Mouse (Mus musculus) heart, postnatal 0 days (tissue): ENCODE data around the gene Apoh. TPM values are rescaled to one million over a fixed set of nuclear protein-coding genes. Genes with fewer than 3 reads are reported as not detected.

Experiments
- ATAC-seq: fragments of 200-750 bp; cut with Nextera tagmentation; 2 replicates; pipeline ENCODE4 v1.8.0; 2017; ENCODE audit warnings: low read depth, moderate number of reproducible peaks, moderate library complexity; ENCODE audit not compliant: insufficient read depth
- DNase-seq: peaks from one replicate; pipeline ENCODE4 v3.0.0-alpha.2; 2016; ENCODE audit warnings: low spot score
- H3K27ac ChIP-seq: fragments of 300-500 bp; sonication (generic); 2 replicates; pipeline ENCODE4 v1.5.1; 2014; ENCODE audit warnings: low read depth, mild to moderate bottlenecking
- H3K27me3 ChIP-seq: fragments of 300-500 bp; sonication (generic); 2 replicates; pipeline ENCODE4 v1.6.1; 2014; ENCODE audit warnings: low read length, mixed read lengths; ENCODE audit not compliant: control insufficient read depth, insufficient read depth
- H3K36me3 ChIP-seq: fragments of 300-500 bp; sonication (generic); replicated peaks from 2 replicates; pipeline ENCODE4 v1.6.1; 2014; ENCODE audit warnings: low read length, mixed read lengths; ENCODE audit not compliant: control insufficient read depth, insufficient read depth
- H3K4me1 ChIP-seq: fragments of 300-500 bp; sonication (generic); 2 replicates; pipeline ENCODE4 v1.6.1; 2014; ENCODE audit warnings: antibody characterized with exemption; ENCODE audit not compliant: control insufficient read depth, insufficient read depth
- H3K4me2 ChIP-seq: fragments of 300-500 bp; sonication (generic); 2 replicates; pipeline ENCODE4 v1.6.1; 2014; ENCODE audit warnings: low read depth, mild to moderate bottlenecking, low read length, moderate library complexity
- H3K4me3 ChIP-seq: fragments of 300-500 bp; sonication (generic); 2 replicates; pipeline ENCODE4 v1.5.1; 2014; ENCODE audit warnings: low read depth, low read length
- H3K9ac ChIP-seq: fragments of 300-500 bp; sonication (generic); replicated peaks from 2 replicates; pipeline ENCODE4 v1.6.1; 2014; ENCODE audit warnings: low read depth, low read length, mixed read lengths
- H3K9me3 ChIP-seq: fragments of 300-500 bp; sonication (generic); replicated peaks from 2 replicates; pipeline ENCODE4 v1.6.1; 2016; ENCODE audit warnings: low read length; ENCODE audit not compliant: control insufficient read depth
- CTCF ChIP-seq: IDR thresholded peaks from 2 replicates; pipeline ENCODE4 v1.5.1; 2016; ENCODE audit warnings: antibody characterized with exemption, control low read depth, low read depth
- EP300 ChIP-seq: IDR thresholded peaks from 2 replicates; pipeline ENCODE4 v1.6.1; 2016; ENCODE audit warnings: antibody characterized with exemption, low read depth
- WGBS: fragments of 180-500 bp; shearing (Covaris S2); extraction: QIAGEN DNeasy Blood & Tissue Kit; methylation state at CpG from one replicate; pipeline ENCODE4 v1.1.7; 2014; 5-methylcytosine and 5-hydroxymethylcytosine counted together
- polyA plus RNA-seq: library from polyadenylated mRNA; unstranded; fragments of >200 nt; fragmentation: Nextera tagmentation; extraction: Ambion mirVana; gene quantifications from 2 replicates; pipeline ENCODE4 v1.2.1, GENCODE M21; 2015
- total RNA-seq: library from RNA; depleted of rRNA; stranded (reverse); fragments of >200 nt; gene quantifications from 2 replicates; pipeline ENCODE4 v1.2.3, GENCODE M21; 2014; ENCODE audit warnings: low replicate concordance; rRNA removed

Gene Apoh
- total and polyA plus RNA-seq, 2 experiments from 2014 or later: 0.87 TPM; not detected in 1

DNA sequence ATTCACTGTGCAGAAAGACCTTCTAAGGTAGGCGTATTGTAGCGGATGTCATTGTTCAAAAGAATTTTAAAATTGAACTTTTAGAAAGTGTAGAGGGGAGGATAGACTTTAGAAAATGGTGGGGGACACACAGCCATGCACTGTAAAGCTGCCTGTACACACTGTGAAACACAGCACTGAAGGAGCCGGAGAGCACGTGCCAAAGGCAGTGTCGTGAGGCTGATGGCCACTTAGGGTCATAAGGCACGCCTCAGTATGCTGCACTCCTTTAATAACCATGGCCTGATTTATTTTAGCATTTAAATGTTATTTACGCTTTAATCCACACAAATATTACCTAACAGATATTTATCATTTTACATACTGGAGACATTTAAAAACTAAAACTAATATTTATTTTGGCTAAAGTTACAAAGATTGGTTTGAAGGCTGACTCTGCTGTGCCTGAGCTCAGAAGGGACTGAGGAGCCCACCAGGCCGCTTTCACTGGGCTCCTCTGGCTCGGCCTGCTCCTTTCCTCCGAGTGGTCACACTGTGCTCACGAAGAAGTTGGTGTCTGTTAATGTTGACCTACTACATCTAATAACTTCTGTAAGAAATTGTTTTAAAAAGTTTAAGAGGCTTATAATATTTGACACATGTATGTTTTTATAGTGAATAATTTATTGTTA is 100.9 kb downstream of the Apoh start:
- H3K4me3 ChIP-seq: no peak overlapping the region
- ATAC-seq (no peak), DNase-seq (no peak)
- H3K27me3 ChIP-seq: no peaks in the 10 kb centered on the region
- H3K9ac ChIP-seq: no peak overlapping the region
- no peak overlapping the region for H3K27ac ChIP-seq
- H3K36me3 ChIP-seq: 0 out of 2 replicates have a peak, but pooled peaks cover 4% of the 10 kb centered on the region
- no peak overlapping the region for H3K4me2 ChIP-seq
- no peak for TF ChIP-seq EP300
- TF ChIP-seq CTCF: no peak
- H3K9me3 ChIP-seq: no peaks in the 10 kb centered on the region
- no peaks in the 10 kb centered on the region for H3K4me1 ChIP-seq
- WGBS: 89% methylated on average over 11 of the region's 11 CpGs

DNA sequence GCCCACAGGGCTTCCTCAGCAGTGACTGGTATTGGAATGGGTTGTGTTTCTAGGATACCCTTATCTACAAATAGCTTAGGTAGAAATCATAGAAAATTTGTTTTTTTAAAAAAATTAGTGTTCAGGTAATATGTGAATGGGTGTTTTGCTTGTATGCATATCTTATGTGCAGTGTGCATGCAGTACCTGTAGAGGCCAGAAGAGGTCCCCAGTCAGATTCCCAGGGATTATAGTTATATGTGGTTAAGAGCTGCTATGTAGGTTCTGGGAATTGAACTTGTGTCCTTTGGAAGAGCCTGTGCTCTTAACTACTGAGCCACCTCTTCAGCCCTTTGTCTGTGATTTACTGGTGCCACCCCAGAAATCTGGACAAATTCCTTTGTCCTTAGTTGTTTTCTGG is 104.0 kb downstream of the Apoh start:
- Histone ChIP-seq H3K27ac (no peak overlapping the region), H3K36me3 (no peaks in the 10 kb centered on the region), H3K4me3 (no peak overlapping the region), H3K4me2 (no peak overlapping the region), H3K4me1 (no peaks in the 10 kb centered on the region), H3K9ac (no peak overlapping the region), H3K27me3 (no peaks in the 10 kb centered on the region), H3K9me3 (peaks cover 5% of the 10 kb centered on the region; the same call in 1 of the 2 replicates)
- ATAC-seq (no peak), DNase-seq (no peak)
- TF ChIP-seq EP300 (no peak), CTCF (peak; percentile 40)

DNA sequence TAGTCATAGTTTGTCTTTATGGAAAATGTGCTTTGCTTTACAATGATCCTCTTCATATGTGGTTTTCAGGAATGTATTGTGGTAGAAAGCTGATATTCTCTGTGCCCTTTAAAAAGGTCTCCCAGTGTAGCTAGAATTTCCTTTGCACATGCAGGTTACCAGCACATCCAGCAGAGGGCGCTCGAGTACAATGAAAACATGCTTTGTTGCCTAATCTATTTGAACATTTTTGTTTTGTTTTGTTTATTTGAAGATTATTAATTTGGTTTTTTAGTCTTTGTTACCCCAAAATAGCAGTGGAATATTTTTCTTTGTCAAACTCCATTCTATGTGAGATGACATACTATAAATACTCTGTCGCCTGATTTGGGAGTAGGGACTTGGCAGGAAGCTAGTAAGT is 106.7 kb downstream of the Apoh start:
- H3K9ac ChIP-seq: no peak overlapping the region
- H3K9me3 ChIP-seq: peaks cover 5% of the 10 kb centered on the region; the same call in 1 of the 2 replicates
- H3K4me1 ChIP-seq: no peaks in the 10 kb centered on the region
- H3K4me3 ChIP-seq: no peak overlapping the region
- TF ChIP-seq EP300: no peak
- TF ChIP-seq CTCF: peak; percentile 92
- no peaks in the 10 kb centered on the region for H3K27me3 ChIP-seq
- ATAC-seq (no peak), DNase-seq (peak; percentile 25)
- WGBS: 30% methylated on average over 3 of the region's 3 CpGs
- no peak overlapping the region for H3K4me2 ChIP-seq
- H3K36me3 ChIP-seq: no peaks in the 10 kb centered on the region
- no peak overlapping the region for H3K27ac ChIP-seq

- no peak overlapping the region for H3K27ac ChIP-seq
- 74% methylated on average over 3 of the region's 3 CpGs for WGBS
- no peak for DNase-seq
These were observed 116.4 kb downstream of the Apoh start for GRCm38 (mm10) chr11:108459599-108459998.

More at GRCm38 (mm10) chr11:108459599-108459998, 116.4 kb downstream of the Apoh start:
- no peak overlapping the region for H3K4me2 ChIP-seq
- no peak overlapping the region for H3K4me3 ChIP-seq
- H3K9ac ChIP-seq: no peak overlapping the region
- no peak for TF ChIP-seq CTCF
- no peak for TF ChIP-seq EP300
- 0 out of 2 replicates have a peak, but pooled peaks cover 9% of the 10 kb centered on the region for H3K36me3 ChIP-seq
- ATAC-seq: no peak
- H3K9me3 ChIP-seq: 0 out of 2 replicates have a peak, but pooled peaks cover 3% of the 10 kb centered on the region
- no peaks in the 10 kb centered on the region for H3K27me3 ChIP-seq
- peaks cover 4% of the 10 kb centered on the region; the same call in 1 of the 2 replicates for H3K4me1 ChIP-seq

Other genes with a start within 250 kb of the Apoh start
- 11.2 and 28.8 TPM in 2 replicates for gene Prkca, start 574 bp downstream of the Apoh start, total RNA-seq
- gene Prkca, start 574 bp downstream of the Apoh start, polyA plus RNA-seq: 7.0 and 7.9 TPM in 2 replicates
- gene Cep112, start 81.8 kb downstream of the Apoh start, total RNA-seq: 0.46 and 1.2 TPM in 2 replicates
- 5.0 and 5.8 TPM in 2 replicates for gene Cep112, start 81.8 kb downstream of the Apoh start, polyA plus RNA-seq